Mouse (Mus musculus) liver, embryonic 16.5 days (tissue): ENCODE data around the gene Nfatc2. TPM values are rescaled to one million over a fixed set of nuclear protein-coding genes. Genes with fewer than 3 reads are reported as not detected.

Experiments used
- ATAC-seq: fragments of 200-750 bp; cut with Nextera tagmentation; 2 replicates; pipeline ENCODE4 v1.8.0; 2017; ENCODE audit warnings: low read depth, mild to moderate bottlenecking, moderate number of reproducible peaks, moderate library complexity
- H3K27ac ChIP-seq: fragments of 300-500 bp; sonication (generic); 2 replicates; pipeline ENCODE4 v1.5.1; 2014; ENCODE audit warnings: mild to moderate bottlenecking, low read length
- H3K27me3 ChIP-seq: fragments of 300-500 bp; sonication (generic); 2 replicates; pipeline ENCODE4 v1.6.1; 2014; ENCODE audit warnings: low read depth, low read length, mixed read lengths; ENCODE audit not compliant: control insufficient read depth, insufficient read depth
- H3K36me3 ChIP-seq: fragments of 300-500 bp; sonication (generic); 2 replicates; pipeline ENCODE4 v1.6.1; 2014; ENCODE audit warnings: mild to moderate bottlenecking; ENCODE audit not compliant: control insufficient read depth, insufficient read depth
- H3K4me1 ChIP-seq: fragments of 300-500 bp; sonication (generic); 2 replicates; pipeline ENCODE4 v1.6.1; 2014; ENCODE audit warnings: low read depth, low read length, mixed read lengths; ENCODE audit not compliant: control insufficient read depth
- H3K4me2 ChIP-seq: fragments of 300-500 bp; sonication (generic); 2 replicates; pipeline ENCODE4 v1.6.1; 2014; ENCODE audit warnings: low read depth, low read length, mixed read lengths
- H3K4me3 ChIP-seq: fragments of 300-500 bp; sonication (generic); 2 replicates; pipeline ENCODE4 v1.5.1; 2014; ENCODE audit warnings: low read depth, mild to moderate bottlenecking, low read length
- H3K9ac ChIP-seq: fragments of 300-500 bp; sonication (generic); 2 replicates; pipeline ENCODE4 v1.6.1; 2014; ENCODE audit warnings: low read depth, low read length
- H3K9me3 ChIP-seq: fragments of 300-500 bp; sonication (generic); replicated peaks from 2 replicates; pipeline ENCODE4 v1.6.1; 2016; ENCODE audit warnings: low read length; ENCODE audit not compliant: control insufficient read depth
- WGBS: fragments of 180-500 bp; shearing (Covaris S2); extraction: QIAGEN DNeasy Blood & Tissue Kit; methylation state at CpG from one replicate; pipeline ENCODE4 v1.1.7; 2014; ENCODE audit not compliant: insufficient replicate concordance; 5-methylcytosine and 5-hydroxymethylcytosine counted together
- polyA plus RNA-seq: library from polyadenylated mRNA; unstranded; fragments of >200 nt; fragmentation: Nextera tagmentation; extraction: Ambion mirVana; gene quantifications from 2 replicates; pipeline ENCODE4 v1.2.1, GENCODE M21; 2015

Nfatc2 gene
- polyA plus RNA-seq, 1 experiment from 2014 or later: 0.25 TPM

- 63% methylated on average over 9 of the region's 9 CpGs for WGBS
- no peak overlapping the region for H3K27ac ChIP-seq
- H3K9ac ChIP-seq: no peak overlapping the region
- H3K36me3 ChIP-seq: no peaks in the 10 kb centered on the region
- no peaks in the 10 kb centered on the region for H3K9me3 ChIP-seq
- ATAC-seq: no peak
- no peaks in the 10 kb centered on the region for H3K4me1 ChIP-seq
- no peak overlapping the region for H3K4me2 ChIP-seq
- no peak overlapping the region for H3K4me3 ChIP-seq
- no peaks in the 10 kb centered on the region for H3K27me3 ChIP-seq
Measured at GRCm38 (mm10) chr2:168458583-168458982, 142.9 kb downstream of the Nfatc2 start.

- ATAC-seq: no peak
- WGBS: 42% methylated on average over 30 of the region's 30 CpGs
Measured at GRCm38 (mm10) chr2:168451714-168452708, 149.4 kb downstream of the Nfatc2 start.

GRCm38 (mm10) chr2:168450977-168451376, 150.5 kb downstream of the Nfatc2 start:
- no peak overlapping the region for H3K9ac ChIP-seq
- H3K4me1 ChIP-seq: no peaks in the 10 kb centered on the region
- H3K36me3 ChIP-seq: no peaks in the 10 kb centered on the region
- 0% methylated on average over 3 of the region's 3 CpGs for WGBS
- ATAC-seq: no peak
- no peak overlapping the region for H3K4me3 ChIP-seq
- H3K27ac ChIP-seq: no peak overlapping the region
- no peaks in the 10 kb centered on the region for H3K9me3 ChIP-seq
- no peaks in the 10 kb centered on the region for H3K27me3 ChIP-seq
- H3K4me2 ChIP-seq: no peak overlapping the region

More at GRCm38 (mm10) chr2:168451714-168452708, 149.4 kb downstream of the Nfatc2 start:
- H3K4me2 ChIP-seq: no peak overlapping the region
- H3K27me3 ChIP-seq: no peaks in the 10 kb centered on the region
- H3K4me1 ChIP-seq: no peaks in the 10 kb centered on the region
- H3K4me3 ChIP-seq: no peak overlapping the region
- no peaks in the 10 kb centered on the region for H3K36me3 ChIP-seq
- H3K27ac ChIP-seq: no peak overlapping the region
- H3K9ac ChIP-seq: no peak overlapping the region
- no peaks in the 10 kb centered on the region for H3K9me3 ChIP-seq

GRCm38 (mm10) chr2:168448054-168448453, 153.4 kb downstream of the Nfatc2 start:
- H3K4me3 ChIP-seq: no peak overlapping the region
- no peaks in the 10 kb centered on the region for H3K27me3 ChIP-seq
- H3K36me3 ChIP-seq: no peaks in the 10 kb centered on the region
- WGBS: 40% methylated on average over 5 of the region's 5 CpGs
- H3K9me3 ChIP-seq: no peaks in the 10 kb centered on the region
- no peak overlapping the region for H3K4me2 ChIP-seq
- H3K4me1 ChIP-seq: no peaks in the 10 kb centered on the region
- ATAC-seq: no peak
- no peak overlapping the region for H3K9ac ChIP-seq
- no peak overlapping the region for H3K27ac ChIP-seq

- H3K27me3 ChIP-seq: no peaks in the 10 kb centered on the region
- H3K27ac ChIP-seq: no peak overlapping the region
- no peak overlapping the region for H3K9ac ChIP-seq
- H3K4me1 ChIP-seq: no peaks in the 10 kb centered on the region
- no peaks in the 10 kb centered on the region for H3K9me3 ChIP-seq
- ATAC-seq: no peak
- WGBS: 32% methylated on average over 4 of the region's 4 CpGs
- H3K4me2 ChIP-seq: no peak overlapping the region
- no peak overlapping the region for H3K4me3 ChIP-seq
- no peaks in the 10 kb centered on the region for H3K36me3 ChIP-seq
Measured at GRCm38 (mm10) chr2:168447601-168448000, 153.9 kb downstream of the Nfatc2 start.

- Histone ChIP-seq H3K4me2 (no peak overlapping the region), H3K4me3 (no peak overlapping the region), H3K9me3 (peaks cover 4% of the 10 kb centered on the region; the same call in 1 of the 2 replicates), H3K4me1 (no peaks in the 10 kb centered on the region), H3K9ac (no peak overlapping the region), H3K27ac (no peak overlapping the region), H3K27me3 (no peaks in the 10 kb centered on the region), H3K36me3 (no peaks in the 10 kb centered on the region)
- ATAC-seq: no peak
- 24% methylated on average over 10 of the region's 10 CpGs for WGBS
Measured at GRCm38 (mm10) chr2:168445211-168445810, 156.1 kb downstream of the Nfatc2 start.

- ATAC-seq: no peak
- WGBS: 32% methylated on average over 8 of the region's 8 CpGs
- Histone ChIP-seq H3K9ac (no peak overlapping the region), H3K9me3 (peaks cover 4% of the 10 kb centered on the region; the same call in 1 of the 2 replicates), H3K4me1 (no peaks in the 10 kb centered on the region), H3K4me3 (no peak overlapping the region), H3K36me3 (no peaks in the 10 kb centered on the region), H3K4me2 (no peak overlapping the region), H3K27me3 (no peaks in the 10 kb centered on the region), H3K27ac (no peak overlapping the region)
Measured at GRCm38 (mm10) chr2:168444126-168444525, 157.3 kb downstream of the Nfatc2 start.

- Histone ChIP-seq H3K9me3 (peaks cover 4% of the 10 kb centered on the region; the same call in 1 of the 2 replicates), H3K36me3 (no peaks in the 10 kb centered on the region), H3K27me3 (no peaks in the 10 kb centered on the region), H3K9ac (no peak overlapping the region), H3K4me1 (no peaks in the 10 kb centered on the region), H3K27ac (no peak overlapping the region), H3K4me3 (no peak overlapping the region), H3K4me2 (no peak overlapping the region)
- no peak for ATAC-seq
- 71% methylated on average over 12 of the region's 12 CpGs for WGBS
Measured at GRCm38 (mm10) chr2:168441494-168441893, 160.0 kb downstream of the Nfatc2 start.

- no peaks in the 10 kb centered on the region for H3K4me1 ChIP-seq
- H3K4me2 ChIP-seq: no peak overlapping the region
- H3K36me3 ChIP-seq: no peaks in the 10 kb centered on the region
- 74% methylated on average over 17 of the region's 17 CpGs for WGBS
- no peaks in the 10 kb centered on the region for H3K27me3 ChIP-seq
- H3K9ac ChIP-seq: no peak overlapping the region
- no peak for ATAC-seq
- no peak overlapping the region for H3K27ac ChIP-seq
- peaks cover 4% of the 10 kb centered on the region; the same call in 1 of the 2 replicates for H3K9me3 ChIP-seq
- no peak overlapping the region for H3K4me3 ChIP-seq
Measured at GRCm38 (mm10) chr2:168440918-168441328, 160.5 kb downstream of the Nfatc2 start.
